Mouse (Mus musculus) bone marrow macrophage, adult 2 months (primary cell): ENCODE data around the gene Gm26602. TPM values are rescaled to one million over a fixed set of nuclear protein-coding genes. Genes with fewer than 3 reads are reported as not detected.
"Not testable (repeated sequence)": the region's sequence is repeated elsewhere in the genome, so short reads cannot be mapped to it uniquely, and the experiment has no call there.

ENCODE experiments used
- H3K27ac ChIP-seq: 2 replicates; pipeline ENCODE4 v1.5.1; 2012; ENCODE audit warnings: low read depth, low read length; ENCODE audit not compliant: insufficient read depth
- H3K4me1 ChIP-seq: 2 replicates; pipeline ENCODE4 v1.6.1; 2012; ENCODE audit warnings: low read length; ENCODE audit not compliant: control insufficient read depth, insufficient read depth
- H3K4me3 ChIP-seq: 2 replicates; pipeline ENCODE4 v1.5.1; 2012; ENCODE audit warnings: mild to moderate bottlenecking, low read length, moderate library complexity; ENCODE audit not compliant: insufficient read depth
- CTCF ChIP-seq: IDR thresholded peaks from 2 replicates; pipeline ENCODE4 v1.5.1; 2012; ENCODE audit warnings: low read depth, mild to moderate bottlenecking, low read length, moderate library complexity
- POLR2A ChIP-seq: IDR thresholded peaks from 2 replicates; pipeline ENCODE4 v1.6.1; 2012; ENCODE audit warnings: mild to moderate bottlenecking, low read depth, low read length, borderline replicate concordance
- polyA plus RNA-seq: library from polyadenylated mRNA; stranded (reverse); fragments of >200 nt; gene quantifications from 2 replicates; pipeline ENCODE4 v1.2.4, GENCODE M21; 2012; ENCODE audit not compliant: missing spikeins, insufficient read depth, insufficient read length

Gm26602 gene
- polyA plus RNA-seq, 1 experiment, result not detected

DNA sequence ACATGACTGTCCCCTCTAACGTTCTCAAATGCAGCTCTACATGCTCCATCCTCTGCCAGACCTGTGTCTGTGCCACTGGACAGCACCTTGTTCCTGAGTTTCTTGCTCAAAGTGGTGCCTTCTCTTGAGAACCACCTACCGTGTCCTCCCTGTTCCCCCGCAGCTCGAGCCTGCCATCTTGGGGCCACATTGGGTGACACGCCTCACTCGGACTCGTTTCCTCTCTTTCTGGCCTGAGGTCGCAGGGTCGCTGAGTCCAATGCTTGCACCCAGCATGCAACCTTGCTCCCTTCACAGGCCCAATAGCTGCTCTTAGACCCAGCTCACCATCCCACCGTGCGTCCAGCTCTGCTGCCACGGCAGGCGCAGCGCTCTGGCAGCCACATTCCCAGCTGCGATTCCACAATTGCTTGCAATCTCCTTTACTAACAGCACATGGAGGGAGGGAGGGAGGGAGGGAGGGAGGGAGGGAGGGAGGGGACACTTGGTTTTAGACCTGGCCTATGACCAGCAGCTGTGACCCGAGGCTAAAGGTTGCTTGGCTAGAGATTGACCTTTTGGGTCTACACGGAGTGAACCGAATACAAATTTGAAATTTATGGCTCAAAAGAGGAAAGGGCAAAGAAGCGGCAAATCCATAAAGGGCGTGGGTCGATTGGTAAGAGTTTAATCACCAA lies 47.6 kb downstream of the Gm26602 start:
- Histone ChIP-seq H3K4me1 (peaks cover 5% of the 10 kb centered on the region), H3K27ac (no peak overlapping the region), H3K4me3 (no peak overlapping the region)
- TF ChIP-seq CTCF, result peak; percentile 78; the same call in 1 of the 2 replicates
- TF ChIP-seq POLR2A, result no peak

DNA sequence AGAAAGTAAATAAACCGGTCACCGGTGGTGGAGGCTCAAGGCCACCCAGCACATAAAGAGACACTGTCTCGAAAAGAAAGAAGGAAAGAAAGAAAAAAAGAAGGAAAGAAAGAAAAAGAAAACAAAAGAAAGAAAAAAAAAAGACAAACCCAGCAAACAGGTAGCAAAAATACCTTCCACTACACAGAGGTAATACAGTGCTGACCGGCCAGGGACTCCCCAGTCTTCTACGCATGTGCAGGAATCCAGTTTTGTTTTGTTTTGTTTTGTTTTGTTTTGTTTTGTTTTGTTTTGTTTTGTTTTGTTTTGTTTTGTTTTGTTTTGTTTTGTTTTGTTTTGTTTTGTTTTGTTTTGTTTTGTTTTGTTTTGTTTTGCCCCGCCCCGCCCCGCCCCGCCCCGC lies 48.8 kb downstream of the Gm26602 start:
- peak overlapping the region; percentile 25; the same call in 1 of the 2 replicates for H3K4me3 ChIP-seq
- H3K4me1 ChIP-seq, H3K27ac ChIP-seq: not testable (repeated sequence)

DNA sequence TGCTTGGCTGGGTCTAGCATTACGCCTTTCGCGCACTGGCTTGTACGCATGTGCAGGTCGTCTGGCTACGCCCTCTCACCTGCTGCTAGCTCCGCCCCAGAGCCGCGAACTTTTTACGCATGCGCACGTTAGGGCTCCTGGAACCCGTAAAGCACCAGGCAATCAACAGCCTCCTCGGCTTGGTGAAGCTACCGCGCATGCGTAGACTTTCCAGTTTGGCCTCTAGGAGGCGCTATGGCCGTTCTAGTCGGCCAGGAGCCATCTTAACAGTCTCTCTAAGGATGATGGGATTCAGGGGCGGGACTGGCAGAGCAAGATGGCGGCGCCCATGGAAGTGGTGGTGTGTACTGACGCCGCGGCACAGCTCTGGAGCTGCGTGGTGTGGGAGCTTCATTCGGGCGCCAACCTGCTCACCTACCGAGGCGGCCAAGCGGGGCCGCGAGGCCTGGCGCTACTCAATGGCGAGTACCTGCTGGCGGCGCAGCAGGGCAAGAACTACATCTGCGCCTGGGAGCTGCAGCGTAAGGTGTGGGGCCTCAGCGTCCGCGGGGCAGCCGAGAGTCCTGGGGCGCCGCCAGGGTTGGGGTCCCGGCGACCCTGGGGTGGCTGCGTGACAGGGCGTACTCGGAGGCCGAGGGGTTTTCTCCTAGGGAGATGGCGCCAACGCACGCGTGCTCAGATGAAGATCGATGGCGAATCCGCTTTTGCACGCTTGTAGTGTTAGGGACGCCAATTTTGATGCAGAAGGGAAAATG lies 49.4 kb downstream of the Gm26602 start, which contains the start of gene Wdr18:
Gene Wdr18, plus strand, starts transcription at position 306 of the 755 bp plus-strand sequence.
- peaks cover 5% of the 10 kb centered on the region for H3K4me1 ChIP-seq
- H3K27ac ChIP-seq, result peak within 1 kb of the TSS; percentile 78
- H3K4me3 ChIP-seq, result peak within 1 kb of the TSS; percentile 70
- TF ChIP-seq CTCF, result peak; percentile 52; the same call in 1 of the 2 replicates
- TF ChIP-seq POLR2A, result no peak

Other genes with a start within 250 kb of the Gm26602 start
- gene Madcam1, start 246.3 kb upstream of the Gm26602 start, polyA plus RNA-seq, result not detected in 2 replicates
- gene Tpgs1, start 241.5 kb upstream of the Gm26602 start, polyA plus RNA-seq, result 32.7 and 36.2 TPM in 2 replicates
- gene Cdc34, start 228.7 kb upstream of the Gm26602 start, polyA plus RNA-seq, result 74.9 and 77.1 TPM in 2 replicates
- 0.84 TPM in 1 of 2 replicates, not detected in the other for gene Gzmm, start 221.8 kb upstream of the Gm26602 start, polyA plus RNA-seq
- 300 and 307 TPM in 2 replicates for gene Bsg, start 206.4 kb upstream of the Gm26602 start, polyA plus RNA-seq
- 0.86 and 1.3 TPM in 2 replicates for gene Hcn2, start 194.2 kb upstream of the Gm26602 start, polyA plus RNA-seq
- gene Polrmt, start 164.3 kb upstream of the Gm26602 start, polyA plus RNA-seq, result 18.8 and 19.8 TPM in 2 replicates
- gene Fgf22, start 155.8 kb upstream of the Gm26602 start, polyA plus RNA-seq, result not detected in 2 replicates
- 23.3 and 27.6 TPM in 2 replicates for gene Rnf126, start 143.9 kb upstream of the Gm26602 start, polyA plus RNA-seq
- 1.0 and 1.1 TPM in 2 replicates for gene Fstl3, start 133.6 kb upstream of the Gm26602 start, polyA plus RNA-seq
- gene Prss57, start 119.9 kb upstream of the Gm26602 start, polyA plus RNA-seq, result not detected in 2 replicates
- gene Palm, start 117.3 kb upstream of the Gm26602 start, polyA plus RNA-seq, result 2.9 and 3.4 TPM in 2 replicates
- 0.91 TPM in 1 of 2 replicates, not detected in the other for gene Misp, start 89.9 kb upstream of the Gm26602 start, polyA plus RNA-seq
- 129 and 141 TPM in 2 replicates for gene Ptbp1, start 56.4 kb upstream of the Gm26602 start, polyA plus RNA-seq
- not detected in 2 replicates for gene Prtn3, start 36.4 kb upstream of the Gm26602 start, polyA plus RNA-seq
- gene Plppr3, start 36.2 kb upstream of the Gm26602 start, polyA plus RNA-seq, result not detected in 2 replicates
- 0.75 TPM in 1 of 2 replicates, not detected in the other for gene Elane, start 24.6 kb upstream of the Gm26602 start, polyA plus RNA-seq
- gene Cfd, start 20.0 kb upstream of the Gm26602 start, polyA plus RNA-seq, result 1.3 TPM in 1 of 2 replicates, not detected in the other
- gene Med16, start 1.9 kb upstream of the Gm26602 start, polyA plus RNA-seq, result 14.6 and 19.3 TPM in 2 replicates
- gene Kiss1r, start 6.1 kb downstream of the Gm26602 start, polyA plus RNA-seq, result 0.67 and 0.71 TPM in 2 replicates
- 87.2 and 90.4 TPM in 2 replicates for gene R3hdm4, start 10.4 kb downstream of the Gm26602 start, polyA plus RNA-seq
- 15.4 and 17.8 TPM in 2 replicates for gene Arid3a, start 16.2 kb downstream of the Gm26602 start, polyA plus RNA-seq
- gene Wdr18, start 49.3 kb downstream of the Gm26602 start, polyA plus RNA-seq, result 32.2 and 35.8 TPM in 2 replicates
- 0.65 and 0.91 TPM in 2 replicates for gene Grin3b, start 59.9 kb downstream of the Gm26602 start, polyA plus RNA-seq
- gene Tmem259, start 73.5 kb downstream of the Gm26602 start, polyA plus RNA-seq, result 86.5 and 101 TPM in 2 replicates
- 37.5 and 41.5 TPM in 2 replicates for gene Cnn2, start 77.7 kb downstream of the Gm26602 start, polyA plus RNA-seq
- gene Abca7, start 85.6 kb downstream of the Gm26602 start, polyA plus RNA-seq, result 24.6 and 27.5 TPM in 2 replicates
- gene Arhgap45, start 105.8 kb downstream of the Gm26602 start, polyA plus RNA-seq, result 218 TPM in 2 replicates
- gene Polr2e, start 128.9 kb downstream of the Gm26602 start, polyA plus RNA-seq, result 53.0 and 55.5 TPM in 2 replicates
- gene Gpx4, start 136.3 kb downstream of the Gm26602 start, polyA plus RNA-seq, result 311 and 322 TPM in 2 replicates
- gene Sbno2, start 194.7 kb downstream of the Gm26602 start, polyA plus RNA-seq, result 54.5 and 55.8 TPM in 2 replicates
- gene Stk11, start 204.9 kb downstream of the Gm26602 start, polyA plus RNA-seq, result 104 TPM in 2 replicates
- gene Atp5d, start 227.8 kb downstream of the Gm26602 start, polyA plus RNA-seq, result 198 TPM in 2 replicates
- gene Cbarp, start 230.0 kb downstream of the Gm26602 start, polyA plus RNA-seq, result 2.0 and 2.9 TPM in 2 replicates
- 32.9 and 40.5 TPM in 2 replicates for gene Midn, start 237.4 kb downstream of the Gm26602 start, polyA plus RNA-seq